Mouse (Mus musculus) left cerebral cortex, adult 11 months (tissue): Measurements from ENCODE around the gene Poldip3.

Source experiments
- DNase-seq: peaks from one replicate; pipeline ENCODE4 v3.0.0; 2022; ENCODE audit warnings: low spot score

Gene Poldip3

GRCm38 (mm10) chr15:83085901-83086300, 63.3 kb downstream of the Poldip3 start:
- no peak for DNase-seq

- DNase-seq, result peak; percentile 23
Observed at GRCm38 (mm10) chr15:83084022-83084640, 65.1 kb downstream of the Poldip3 start.

GRCm38 (mm10) chr15:83083530-83083929, 65.7 kb downstream of the Poldip3 start:
- peak; percentile 36 for DNase-seq
